ENCODE assay signal across 18 mouse cellular contexts in the genomic region with DNA sequence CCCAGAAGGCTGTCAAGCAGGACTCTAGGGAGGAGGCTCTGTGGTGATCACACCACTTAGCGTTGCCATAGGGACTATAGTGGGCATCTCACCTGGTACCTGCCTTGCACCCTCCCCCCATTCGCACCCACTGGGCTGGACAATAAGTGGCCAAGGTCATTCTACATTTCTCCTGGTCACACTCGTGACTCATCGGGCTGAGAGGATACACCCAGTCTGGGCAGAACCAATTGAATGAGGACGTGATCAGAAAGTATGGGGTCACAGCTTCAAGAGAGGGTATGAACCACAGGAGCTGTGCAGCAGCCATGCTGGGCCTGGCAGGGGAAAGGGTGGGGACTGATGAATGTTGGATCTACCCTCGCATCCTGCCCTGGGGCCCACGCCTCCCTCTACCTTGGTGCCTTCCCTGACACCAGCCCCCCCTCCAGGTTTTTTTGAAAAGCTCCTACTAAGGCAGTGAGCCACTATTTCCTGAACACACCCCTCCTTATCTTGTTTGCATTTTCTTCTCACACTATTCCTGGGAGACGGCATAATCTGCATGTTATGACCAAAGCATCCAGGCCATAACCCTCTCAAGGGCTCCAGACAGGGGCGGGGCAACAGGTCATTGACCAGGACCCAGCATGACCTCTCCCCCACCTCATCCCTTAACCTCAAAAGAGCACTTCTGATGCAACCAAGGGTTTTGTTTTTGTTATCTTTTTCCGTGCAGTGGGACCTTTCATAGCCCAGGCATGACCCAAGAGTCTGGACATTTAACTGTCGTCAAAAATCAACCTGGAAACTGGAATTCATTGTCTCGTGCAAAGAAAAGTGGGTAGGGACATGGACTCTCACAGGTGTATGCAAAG.
DNase-seq lines count a peak whose midpoint lies in the region; ATAC-seq lines count a peak whose summit lies in the region.
"Had no signal": no experiment of that assay in that cellular context is flagged by ENCODE, and none has a peak within 500 bp of the region (broad histone marks: within the 10 kb centered on the region; RNA-seq: fewer than 3 reads in every experiment).

No protein-coding gene starts in this region.

- H3K4me1 ChIP-seq in hindbrain, embryonic 13.5 days (replicated peaks) = 0 out of 2 replicates have a peak, but pooled peaks cover 4% of the 10 kb centered on the region
- H3K4me1 ChIP-seq in hindbrain, embryonic 12.5 days = peaks cover 5% of the 10 kb centered on the region
- H3K4me1 ChIP-seq in limb, embryonic 12.5 days (replicated peaks) = peaks cover 28% of the 10 kb centered on the region

- H3K9ac ChIP-seq in hindbrain, embryonic 13.5 days = no peak overlapping the region
- H3K9ac ChIP-seq in hindbrain, embryonic 12.5 days = no peak overlapping the region
- no peak overlapping the region for H3K9ac ChIP-seq in limb, embryonic 12.5 days (replicated peaks)
- H3K9ac ChIP-seq: forebrain, embryonic 13.5 days; heart, embryonic 13.5 days; neural tube, embryonic 12.5 days had no signal

- no peak overlapping the region for H3K27ac ChIP-seq in hindbrain, embryonic 13.5 days
- H3K27ac ChIP-seq in hindbrain, embryonic 12.5 days = no peak overlapping the region
- no peak overlapping the region for H3K27ac ChIP-seq in limb, embryonic 12.5 days
- H3K27ac ChIP-seq: forebrain, embryonic 13.5 days; neural tube, embryonic 12.5 days had no signal

- H3K4me3 ChIP-seq in hindbrain, embryonic 13.5 days = no peak overlapping the region
- no peak overlapping the region for H3K4me3 ChIP-seq in hindbrain, embryonic 12.5 days
- H3K4me3 ChIP-seq in limb, embryonic 12.5 days (replicated peaks) = no peak overlapping the region
- H3K4me3 ChIP-seq: forebrain, embryonic 13.5 days; heart, embryonic 13.5 days; neural tube, embryonic 12.5 days had no signal

- WGBS in hindbrain, embryonic 13.5 days = 78% methylated on average over 12 of the region's 12 CpGs
- WGBS in hindbrain, embryonic 12.5 days = 81% methylated on average over 12 of the region's 12 CpGs
- 73% methylated on average over 12 of the region's 12 CpGs for whole genome bisulfite sequencing in limb, embryonic 12.5 days

- H3K36me3 ChIP-seq in hindbrain, embryonic 13.5 days = no peaks in the 10 kb centered on the region
- no peaks in the 10 kb centered on the region for H3K36me3 ChIP-seq in hindbrain, embryonic 12.5 days
- no peaks in the 10 kb centered on the region for H3K36me3 ChIP-seq in limb, embryonic 12.5 days
- H3K36me3 ChIP-seq: heart, embryonic 13.5 days; neural tube, embryonic 12.5 days had no signal

- peaks cover 6% of the 10 kb centered on the region; the same call in 1 of the 2 replicates for H3K27me3 ChIP-seq in hindbrain, embryonic 13.5 days
- no peaks in the 10 kb centered on the region for H3K27me3 ChIP-seq in hindbrain, embryonic 12.5 days
- H3K27me3 ChIP-seq in limb, embryonic 12.5 days = no peaks in the 10 kb centered on the region
- H3K27me3 ChIP-seq: forebrain, embryonic 13.5 days; heart, embryonic 13.5 days; neural tube, embryonic 12.5 days had no signal

- H3K4me2 ChIP-seq in hindbrain, embryonic 13.5 days = no peak overlapping the region
- no peak overlapping the region for H3K4me2 ChIP-seq in hindbrain, embryonic 12.5 days (replicated peaks)
- H3K4me2 ChIP-seq in limb, embryonic 12.5 days = no peak overlapping the region
- H3K4me2 ChIP-seq: forebrain, embryonic 13.5 days; heart, embryonic 13.5 days; neural tube, embryonic 12.5 days had no signal

- DNase-seq in adrenal gland, adult (ENCODE audit: inconsistent age in 2 of 2, low spot score in 1 of 2) = peak; percentile 26 to 66
- DNase-seq in adrenal gland, postnatal 14 days = no peak
- DNase-seq in ZHBTc4 (ENCODE audit: low read depth, low spot score) = peak; percentile 66
- DNase-seq in right cerebral cortex, postnatal 25 days = no peak
- DNase-seq: cerebellum, postnatal 10 days; gastrocnemius, postnatal 14 days; layer of hippocampus, adult 9-11 months; liver; right cerebral cortex, postnatal 14 days; thymus, postnatal 36 days had no signal

- no peaks in the 10 kb centered on the region for H3K9me3 ChIP-seq in hindbrain, embryonic 13.5 days
- peaks cover 6% of the 10 kb centered on the region for H3K9me3 ChIP-seq in hindbrain, embryonic 12.5 days (replicated peaks)
- H3K9me3 ChIP-seq in limb, embryonic 12.5 days = peaks cover 6% of the 10 kb centered on the region
- H3K9me3 ChIP-seq: forebrain, embryonic 13.5 days had no signal

- 0 out of 2 replicates have a peak, but pooled peaks have one; percentile 43 for ATAC-seq in hindbrain, embryonic 13.5 days (ENCODE audit: low FRiP score)
- ATAC-seq in hindbrain, embryonic 12.5 days (ENCODE audit: low FRiP score) = no peak
- peak; percentile 13; the same call in 1 of the 2 replicates for ATAC-seq in limb, embryonic 12.5 days (ENCODE audit: insufficient number of reproducible peaks, insufficient read depth, low FRiP score, low TSS enrichment, low read depth)
- no peak for ATAC-seq in activated CD4-positive, CD25-positive, alpha-beta regulatory T cell, adult 4 months
- ATAC-seq: CD4-positive, CD25-positive, alpha-beta regulatory T cell, adult 4 months; forebrain, embryonic 13.5 days had no signal

Comparison
In these comparisons a context has a peak if more than half of its experiments do, and no peak if none do; other contexts are left out.
1. DNase-seq: peak in adrenal gland, adult (2 of 2) and ZHBTc4 (single experiment); none in adrenal gland, postnatal 14 days (single experiment) and right cerebral cortex, postnatal 25 days (single experiment).
2. ATAC-seq: peak in hindbrain, embryonic 13.5 days (single experiment) and limb, embryonic 12.5 days (single experiment); none in hindbrain, embryonic 12.5 days (single experiment) and activated CD4-positive, CD25-positive, alpha-beta regulatory T cell, adult 4 months (single experiment).